Mouse (Mus musculus): ENCODE results near the gene Nop53. TPM values are rescaled to one million over a fixed set of nuclear protein-coding genes. Genes with fewer than 3 reads are reported as not detected.
"Not testable (repeated sequence)": the region's sequence is repeated elsewhere in the genome, so short reads cannot be mapped to it uniquely, and the experiment has no call there.

Nop53 gene
- total RNA-seq, 2 experiments from 2014 or later: 23.9 to 114 TPM

- peak; percentile 91 for ATAC-seq (replicated peaks; ENCODE audit: low FRiP score, poor library complexity, severe bottlenecking)
Measured at GRCm38 (mm10) chr7:15929910-15930309, 16.0 kb downstream of the Nop53 start.

- peak; percentile 98 for ATAC-seq (replicated peaks; ENCODE audit: low FRiP score, poor library complexity, severe bottlenecking)
Measured at GRCm38 (mm10) chr7:15922220-15922773, 23.6 kb downstream of the Nop53 start, which contains the start of gene Selenow. TSS of gene Selenow (minus strand) at chr7:15922402.

- ATAC-seq (replicated peaks; ENCODE audit: low FRiP score, poor library complexity, severe bottlenecking): peak; percentile 28
Measured at GRCm38 (mm10) chr7:15921796-15922195, 24.1 kb downstream of the Nop53 start.

- ATAC-seq (replicated peaks; ENCODE audit: low FRiP score, poor library complexity, severe bottlenecking): no peak
Measured at GRCm38 (mm10) chr7:15920645-15921190, 25.2 kb downstream of the Nop53 start.

- ATAC-seq (replicated peaks; ENCODE audit: low FRiP score, poor library complexity, severe bottlenecking): no peak
Measured at GRCm38 (mm10) chr7:15919947-15920346, 25.9 kb downstream of the Nop53 start.

- no peak for ATAC-seq (replicated peaks; ENCODE audit: low FRiP score, poor library complexity, severe bottlenecking)
Measured at GRCm38 (mm10) chr7:15918371-15918770, 27.5 kb downstream of the Nop53 start.

GRCm38 (mm10) chr7:15916996-15917395 lies 28.9 kb downstream of the Nop53 start:
- no peak for ATAC-seq (replicated peaks; ENCODE audit: low FRiP score, poor library complexity, severe bottlenecking)

- ATAC-seq (replicated peaks; ENCODE audit: low FRiP score, poor library complexity, severe bottlenecking): no peak
Measured at GRCm38 (mm10) chr7:15916134-15916723, 29.6 kb downstream of the Nop53 start.

- not testable (repeated sequence) for ATAC-seq (replicated peaks; ENCODE audit: low FRiP score, poor library complexity, severe bottlenecking)
Measured at GRCm38 (mm10) chr7:15915695-15916094, 30.2 kb downstream of the Nop53 start.

- no peak for ATAC-seq (replicated peaks; ENCODE audit: low FRiP score, poor library complexity, severe bottlenecking)
Measured at GRCm38 (mm10) chr7:15914751-15915150, 31.1 kb downstream of the Nop53 start.

- peak; percentile 73 for ATAC-seq (replicated peaks; ENCODE audit: low FRiP score, poor library complexity, severe bottlenecking)
Measured at GRCm38 (mm10) chr7:15914252-15914651, 31.6 kb downstream of the Nop53 start.

GRCm38 (mm10) chr7:15912183-15912582 lies 33.7 kb downstream of the Nop53 start:
- ATAC-seq (replicated peaks; ENCODE audit: low FRiP score, poor library complexity, severe bottlenecking): peak; percentile 68; the same call in 1 of the 2 replicates

- ATAC-seq (replicated peaks; ENCODE audit: low FRiP score, poor library complexity, severe bottlenecking): no peak
Measured at GRCm38 (mm10) chr7:15910521-15910920, 35.4 kb downstream of the Nop53 start.

GRCm38 (mm10) chr7:15907971-15908590 lies 37.8 kb downstream of the Nop53 start:
- no peak for ATAC-seq (replicated peaks; ENCODE audit: low FRiP score, poor library complexity, severe bottlenecking)

GRCm38 (mm10) chr7:15906602-15907001 lies 39.3 kb downstream of the Nop53 start:
- no peak for ATAC-seq (replicated peaks; ENCODE audit: low FRiP score, poor library complexity, severe bottlenecking)

GRCm38 (mm10) chr7:15905861-15906260 lies 40.0 kb downstream of the Nop53 start:
- ATAC-seq (replicated peaks; ENCODE audit: low FRiP score, poor library complexity, severe bottlenecking): no peak

- no peak for ATAC-seq (replicated peaks; ENCODE audit: low FRiP score, poor library complexity, severe bottlenecking)
Measured at GRCm38 (mm10) chr7:15901366-15902048, 44.4 kb downstream of the Nop53 start.

GRCm38 (mm10) chr7:15894251-15894650 lies 51.6 kb downstream of the Nop53 start:
- no peak for ATAC-seq (replicated peaks; ENCODE audit: low FRiP score, poor library complexity, severe bottlenecking)
